Mouse (Mus musculus): ENCODE results near the gene Hivep1. TPM values are rescaled to one million over a fixed set of nuclear protein-coding genes. Genes with fewer than 3 reads are reported as not detected.
A peak's percentile ranks its signal among the peaks of the same experiment; 100 is the strongest.

The Hivep1 gene
- total and polyA plus RNA-seq, 3 experiments = 2.2 to 15.9 TPM; not detected in 1

DNA sequence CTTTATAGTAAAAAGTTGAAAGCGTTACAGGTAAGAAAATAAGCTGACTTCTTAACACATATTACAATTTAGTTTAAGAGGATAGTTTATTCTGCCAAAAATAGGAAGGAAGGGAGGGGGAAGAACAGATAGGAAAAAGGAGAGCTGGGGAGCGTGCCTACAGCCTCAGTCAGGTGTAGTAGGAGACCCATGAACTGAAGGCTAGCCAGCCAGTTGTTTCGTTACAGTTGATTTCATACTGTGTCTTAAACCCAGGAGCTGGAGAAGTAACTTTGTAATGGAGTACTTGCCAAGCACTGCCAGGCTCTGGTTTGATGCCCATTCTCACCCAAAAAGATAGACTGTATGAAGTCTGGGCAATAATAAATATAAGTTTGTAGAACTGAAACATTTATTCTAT lies 52.5 kb downstream of the Hivep1 start:
- H3K27ac ChIP-seq (ENCODE audit: control insufficient read depth, low read depth, low read length) = peak overlapping the region; percentile 21; the same call in 1 of the 2 replicates
- peaks cover 7% of the 10 kb centered on the region for H3K79me2 ChIP-seq (ENCODE audit: control insufficient read depth, insufficient read depth, low read length, poor library complexity)
- peak overlapping the region; percentile 35 for H3K9ac ChIP-seq (ENCODE audit: control insufficient read depth, low read depth, low read length, poor library complexity, severe bottlenecking)
- no peaks in the 10 kb centered on the region for H3K27me3 ChIP-seq (ENCODE audit: control insufficient read depth in 1 of 2, insufficient read depth in 2 of 2, low read length in 2 of 2)
- peaks cover 13% of the 10 kb centered on the region in 2 experiments for H3K4me1 ChIP-seq (ENCODE audit: control insufficient read depth in 1 of 2, insufficient read depth in 2 of 2, low read length in 2 of 2)
- TF ChIP-seq EP300 (IDR thresholded peaks at IDR 0.05; ENCODE audit: low read depth in 1 of 2, low read length in 2 of 2) = peak in 1 of 2 experiments; percentile 19; a peak in 1 of 4 replicates
- no peak for TF ChIP-seq CTCF (IDR thresholded peaks at IDR 0.05 in 2 of 3, conservative IDR thresholded peaks at IDR 0.05 in 1 of 3; ENCODE audit: control insufficient read depth in 1 of 3, insufficient read depth in 1 of 3, low read depth in 2 of 3, low read length in 3 of 3, poor library complexity in 1 of 3, severe bottlenecking in 1 of 3)
- TF ChIP-seq SIN3A (IDR thresholded peaks at IDR 0.05; ENCODE audit: low read length) = peak; percentile 23; the same call in 1 of the 2 replicates
- no peak for TF ChIP-seq GATA1 (IDR thresholded peaks at IDR 0.05; ENCODE audit: low read depth, low read length)
- TF ChIP-seq CHD1 (IDR thresholded peaks at IDR 0.05; ENCODE audit: low read depth, low read length) = 0 out of 2 replicates have a peak, but pooled peaks have one; percentile 54
- TF ChIP-seq ZMIZ1 (IDR thresholded peaks at IDR 0.05; ENCODE audit: low read depth, low read length) = no peak
- no peak for TF ChIP-seq SMC3 (IDR thresholded peaks at IDR 0.05; ENCODE audit: low read depth, low read length)
- no peak; the same call in 1 of the 2 replicates for TF ChIP-seq RAD21 (IDR thresholded peaks at IDR 0.05; ENCODE audit: low read depth, low read length)
- TF ChIP-seq MAX (IDR thresholded peaks at IDR 0.05; ENCODE audit: low read length) = no peak
- H3K36me3 ChIP-seq (ENCODE audit: control insufficient read depth in 1 of 2, insufficient read depth in 2 of 2, low read length in 2 of 2) = peaks cover 0 to 6% of the 10 kb centered on the region in 2 experiments; a peak in 2 of 4 replicates
- peak overlapping the region; percentile 27 to 87 for H3K4me3 ChIP-seq (ENCODE audit: control insufficient read depth in 1 of 2, insufficient read depth in 1 of 2, low read depth in 2 of 2, low read length in 2 of 2)
- DNase-seq (ENCODE audit: low read depth, low spot score) = peak; percentile 42
- H3K9me3 ChIP-seq (replicated peaks; ENCODE audit: insufficient read depth, low read length) = no peaks in the 10 kb centered on the region

DNA sequence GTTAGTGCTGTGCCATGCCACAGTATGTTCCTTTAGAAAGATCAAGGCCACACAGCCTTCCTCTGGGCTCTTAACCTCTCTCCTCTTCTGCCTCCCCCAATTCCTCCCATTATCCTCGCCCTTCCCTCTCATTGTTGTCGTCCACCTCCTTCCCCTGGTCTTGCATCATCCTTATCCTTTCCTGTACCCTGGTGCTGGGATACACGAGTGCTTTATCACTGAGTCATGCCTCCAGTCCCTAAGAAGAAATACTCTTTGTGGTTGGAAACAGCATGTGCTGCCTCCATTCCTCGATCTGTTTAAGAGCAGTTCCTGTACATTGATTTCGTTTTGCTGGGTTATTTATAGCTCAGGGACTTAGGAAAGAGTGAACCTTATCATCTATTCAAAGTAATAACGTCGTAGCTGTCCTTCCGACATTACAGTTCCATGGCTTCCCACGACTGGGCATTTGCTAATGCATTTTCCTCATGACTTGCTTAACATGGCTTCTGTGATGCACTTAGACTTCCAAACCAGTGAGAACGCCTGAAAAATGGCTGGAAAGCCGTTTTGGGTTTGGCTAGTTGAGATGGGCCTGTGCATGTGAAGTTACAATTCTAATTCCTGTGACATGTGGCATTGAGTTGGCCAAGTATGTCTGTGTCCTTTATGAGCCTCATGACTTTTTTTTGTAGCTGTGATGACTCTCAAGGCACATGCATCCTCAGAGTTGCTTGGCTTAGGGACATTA lies 56.8 kb downstream of the Hivep1 start:
- Histone ChIP-seq H3K36me3 (ENCODE audit: control insufficient read depth in 1 of 2, insufficient read depth in 2 of 2, low read length in 2 of 2) (no peaks in the 10 kb centered on the region; a peak in 2 of 4 replicates), H3K9ac (ENCODE audit: control insufficient read depth, low read depth, low read length, poor library complexity, severe bottlenecking) (no peak overlapping the region), H3K9me3 (replicated peaks; ENCODE audit: insufficient read depth, low read length) (no peaks in the 10 kb centered on the region), H3K27ac (ENCODE audit: control insufficient read depth, low read depth, low read length) (no peak overlapping the region), H3K4me1 (ENCODE audit: control insufficient read depth in 1 of 2, insufficient read depth in 2 of 2, low read length in 2 of 2) (peaks cover 3 to 5% of the 10 kb centered on the region in 2 experiments; a peak in 3 of 4 replicates), H3K4me3 (ENCODE audit: control insufficient read depth in 1 of 2, insufficient read depth in 1 of 2, low read depth in 2 of 2, low read length in 2 of 2) (no peak overlapping the region), H3K79me2 (ENCODE audit: control insufficient read depth, insufficient read depth, low read length, poor library complexity) (peaks cover 9% of the 10 kb centered on the region), H3K27me3 (ENCODE audit: control insufficient read depth in 1 of 2, insufficient read depth in 2 of 2, low read length in 2 of 2) (no peaks in the 10 kb centered on the region)
- TF ChIP-seq MYB (IDR thresholded peaks at IDR 0.05; ENCODE audit: low read depth, low read length) (no peak), GABPA (IDR thresholded peaks at IDR 0.05; ENCODE audit: low read depth, low read length) (no peak)
- DNase-seq (ENCODE audit: low read depth, low spot score) = no peak

GRCm38 (mm10) chr13:42110416-42110815 lies 58.6 kb downstream of the Hivep1 start:
- H3K27ac ChIP-seq (ENCODE audit: control insufficient read depth, low read depth, low read length) = no peak overlapping the region
- H3K27me3 ChIP-seq (ENCODE audit: control insufficient read depth in 1 of 2, insufficient read depth in 2 of 2, low read length in 2 of 2) = no peaks in the 10 kb centered on the region
- H3K4me3 ChIP-seq (ENCODE audit: control insufficient read depth in 1 of 2, insufficient read depth in 1 of 2, low read depth in 2 of 2, low read length in 2 of 2) = no peak overlapping the region
- H3K9ac ChIP-seq (ENCODE audit: control insufficient read depth, low read depth, low read length, poor library complexity, severe bottlenecking) = no peak overlapping the region
- H3K79me2 ChIP-seq (ENCODE audit: control insufficient read depth, insufficient read depth, low read length, poor library complexity) = 0 out of 2 replicates have a peak, but pooled peaks cover 3% of the 10 kb centered on the region
- no peak for TF ChIP-seq JUND (IDR thresholded peaks at IDR 0.05; ENCODE audit: low read depth, low read length)
- no peak for TF ChIP-seq TCF12 (IDR thresholded peaks at IDR 0.05; ENCODE audit: low read depth, low read length)
- TF ChIP-seq GATA1 (IDR thresholded peaks at IDR 0.05; ENCODE audit: low read depth, low read length) = no peak
- no peak for TF ChIP-seq EP300 (IDR thresholded peaks at IDR 0.05; ENCODE audit: low read depth in 1 of 2, low read length in 2 of 2)
- TF ChIP-seq SMC3 (IDR thresholded peaks at IDR 0.05; ENCODE audit: low read depth, low read length) = no peak
- no peak for TF ChIP-seq MAFK (IDR thresholded peaks at IDR 0.05; ENCODE audit: borderline replicate concordance, low read depth, low read length)
- no peak for TF ChIP-seq ZKSCAN1 (IDR thresholded peaks at IDR 0.05; ENCODE audit: low read depth, low read length)
- no peak for TF ChIP-seq UBTF (IDR thresholded peaks at IDR 0.05; ENCODE audit: borderline replicate concordance, insufficient read depth, low read depth, low read length)
- no peak for TF ChIP-seq MAX (IDR thresholded peaks at IDR 0.05; ENCODE audit: low read length)
- TF ChIP-seq POLR2AphosphoS2 (IDR thresholded peaks at IDR 0.05; ENCODE audit: low read length) = no peak
- TF ChIP-seq MXI1 (IDR thresholded peaks at IDR 0.05; ENCODE audit: low read depth, low read length) = no peak
- no peak for TF ChIP-seq MAZ (IDR thresholded peaks at IDR 0.05; ENCODE audit: low read depth, low read length)
- no peak for TF ChIP-seq CTCF (IDR thresholded peaks at IDR 0.05 in 2 of 3, conservative IDR thresholded peaks at IDR 0.05 in 1 of 3; ENCODE audit: control insufficient read depth in 1 of 3, insufficient read depth in 1 of 3, low read depth in 2 of 3, low read length in 3 of 3, poor library complexity in 1 of 3, severe bottlenecking in 1 of 3)
- no peak for TF ChIP-seq NELFE (IDR thresholded peaks at IDR 0.05; ENCODE audit: low read depth, low read length)
- TF ChIP-seq TBP (IDR thresholded peaks at IDR 0.05; ENCODE audit: low read depth, low read length) = no peak
- TF ChIP-seq SIN3A (IDR thresholded peaks at IDR 0.05; ENCODE audit: low read length) = no peak
- no peak for TF ChIP-seq E2F4 (IDR thresholded peaks at IDR 0.05; ENCODE audit: borderline replicate concordance, low read depth, low read length)
- TF ChIP-seq ZMIZ1 (IDR thresholded peaks at IDR 0.05; ENCODE audit: low read depth, low read length) = no peak
- TF ChIP-seq USF1 (IDR thresholded peaks at IDR 0.05; ENCODE audit: low read depth, low read length) = no peak
- H3K4me1 ChIP-seq (ENCODE audit: control insufficient read depth in 1 of 2, insufficient read depth in 2 of 2, low read length in 2 of 2) = peaks cover 3 to 6% of the 10 kb centered on the region in 2 experiments; a peak in 2 of 4 replicates
- H3K9me3 ChIP-seq (replicated peaks; ENCODE audit: insufficient read depth, low read length) = no peaks in the 10 kb centered on the region
- peaks cover 0 to 4% of the 10 kb centered on the region in 2 experiments; a peak in 2 of 4 replicates for H3K36me3 ChIP-seq (ENCODE audit: control insufficient read depth in 1 of 2, insufficient read depth in 2 of 2, low read length in 2 of 2)
- no peak for DNase-seq (ENCODE audit: low read depth, low spot score)
